Mouse (Mus musculus): Measurements from ENCODE around the gene Ppp4r2. TPM values are rescaled to one million over a fixed set of nuclear protein-coding genes. Genes with fewer than 3 reads are reported as not detected.
A peak's percentile ranks its signal among the peaks of the same experiment; 100 is the strongest.

Gene Ppp4r2
- polyA plus RNA-seq, 1 experiment from 2014 or later: 33.9 TPM

- Histone ChIP-seq H3K27me3 (ENCODE audit: insufficient read depth, low read length) (no peaks in the 10 kb centered on the region), H3K4me3 (ENCODE audit: low read depth, low read length) (no peak overlapping the region), H3K9me3 (ENCODE audit: low read depth, low read length) (no peaks in the 10 kb centered on the region), H3K27ac (ENCODE audit: low read depth) (no peak overlapping the region), H3K4me1 (ENCODE audit: insufficient read depth) (no peaks in the 10 kb centered on the region), H3K36me3 (ENCODE audit: insufficient read depth) (no peaks in the 10 kb centered on the region), H3K4me2 (no peak overlapping the region), H3K9ac (no peak overlapping the region)
- DNase-seq (no peak), ATAC-seq (ENCODE audit: insufficient read depth) (no peak)
- TF ChIP-seq CTCF (IDR thresholded peaks at IDR 0.05; ENCODE audit: low read depth): no peak
- 88% methylated on average over 12 of the region's 12 CpGs for WGBS
Measured at GRCm38 (mm10) chr6:100884594-100885225, 51.3 kb downstream of the Ppp4r2 start.

- no peaks in the 10 kb centered on the region for H3K27me3 ChIP-seq (ENCODE audit: insufficient read depth, low read length)
- H3K36me3 ChIP-seq (ENCODE audit: insufficient read depth): no peaks in the 10 kb centered on the region
- no peaks in the 10 kb centered on the region for H3K4me1 ChIP-seq (ENCODE audit: insufficient read depth)
- TF ChIP-seq CTCF (IDR thresholded peaks at IDR 0.05; ENCODE audit: low read depth): peak; percentile 20; the same call in 1 of the 2 replicates
- ATAC-seq (ENCODE audit: insufficient read depth) (no peak), DNase-seq (peak; percentile 11)
- no peaks in the 10 kb centered on the region for H3K9me3 ChIP-seq (ENCODE audit: low read depth, low read length)
- 53% methylated on average over 7 of the region's 7 CpGs for WGBS
- H3K27ac ChIP-seq (ENCODE audit: low read depth): no peak overlapping the region
- H3K4me3 ChIP-seq (ENCODE audit: low read depth, low read length): no peak overlapping the region
- no peak overlapping the region for H3K9ac ChIP-seq
- H3K4me2 ChIP-seq: no peak overlapping the region
Measured at GRCm38 (mm10) chr6:100885376-100885775, 52.0 kb downstream of the Ppp4r2 start.

- Histone ChIP-seq H3K9me3 (ENCODE audit: low read depth, low read length) (no peaks in the 10 kb centered on the region), H3K36me3 (ENCODE audit: insufficient read depth) (no peaks in the 10 kb centered on the region), H3K9ac (no peak overlapping the region), H3K4me2 (no peak overlapping the region), H3K4me3 (ENCODE audit: low read depth, low read length) (no peak overlapping the region), H3K27me3 (ENCODE audit: insufficient read depth, low read length) (no peaks in the 10 kb centered on the region), H3K27ac (ENCODE audit: low read depth) (no peak overlapping the region), H3K4me1 (ENCODE audit: insufficient read depth) (no peaks in the 10 kb centered on the region)
- ATAC-seq (ENCODE audit: insufficient read depth) (no peak), DNase-seq (no peak)
- no peak for TF ChIP-seq CTCF (IDR thresholded peaks at IDR 0.05; ENCODE audit: low read depth)
- 82% methylated on average over 9 of the region's 9 CpGs for WGBS
Measured at GRCm38 (mm10) chr6:100887012-100887411, 53.6 kb downstream of the Ppp4r2 start.

GRCm38 (mm10) chr6:100889340-100889739 is 55.9 kb downstream of the Ppp4r2 start:
- no peak for TF ChIP-seq CTCF (IDR thresholded peaks at IDR 0.05; ENCODE audit: low read depth)
- Histone ChIP-seq H3K27me3 (ENCODE audit: insufficient read depth, low read length) (no peaks in the 10 kb centered on the region), H3K27ac (ENCODE audit: low read depth) (no peak overlapping the region), H3K4me2 (no peak overlapping the region), H3K9ac (no peak overlapping the region), H3K9me3 (ENCODE audit: low read depth, low read length) (no peaks in the 10 kb centered on the region), H3K36me3 (ENCODE audit: insufficient read depth) (no peaks in the 10 kb centered on the region), H3K4me1 (ENCODE audit: insufficient read depth) (no peaks in the 10 kb centered on the region), H3K4me3 (ENCODE audit: low read depth, low read length) (no peak overlapping the region)
- WGBS: 70% methylated on average over 6 of the region's 6 CpGs
- ATAC-seq (ENCODE audit: insufficient read depth) (no peak), DNase-seq (no peak)

GRCm38 (mm10) chr6:100892489-100892888 is 59.1 kb downstream of the Ppp4r2 start:
- WGBS: 65% methylated on average over 4 of the region's 4 CpGs

GRCm38 (mm10) chr6:100893073-100893472 is 59.7 kb downstream of the Ppp4r2 start:
- ATAC-seq (ENCODE audit: insufficient read depth): no peak
- no peak for TF ChIP-seq CTCF (IDR thresholded peaks at IDR 0.05; ENCODE audit: low read depth)
- H3K4me3 ChIP-seq (ENCODE audit: low read depth, low read length): no peak overlapping the region
- no peaks in the 10 kb centered on the region for H3K9me3 ChIP-seq (ENCODE audit: low read depth, low read length)
- H3K4me2 ChIP-seq: no peak overlapping the region
- H3K36me3 ChIP-seq (ENCODE audit: insufficient read depth): no peaks in the 10 kb centered on the region
- no peak overlapping the region for H3K9ac ChIP-seq
- WGBS: 37% methylated on average over 5 of the region's 5 CpGs
- DNase-seq: no peak
- H3K27ac ChIP-seq (ENCODE audit: low read depth): no peak overlapping the region
- no peaks in the 10 kb centered on the region for H3K27me3 ChIP-seq (ENCODE audit: insufficient read depth, low read length)
- H3K4me1 ChIP-seq (ENCODE audit: insufficient read depth): no peaks in the 10 kb centered on the region

More at GRCm38 (mm10) chr6:100892489-100892888, 59.1 kb downstream of the Ppp4r2 start:
- Histone ChIP-seq H3K4me3 (ENCODE audit: low read depth, low read length) (no peak overlapping the region), H3K4me1 (ENCODE audit: insufficient read depth) (no peaks in the 10 kb centered on the region), H3K9ac (no peak overlapping the region), H3K27me3 (ENCODE audit: insufficient read depth, low read length) (no peaks in the 10 kb centered on the region), H3K9me3 (ENCODE audit: low read depth, low read length) (no peaks in the 10 kb centered on the region), H3K27ac (ENCODE audit: low read depth) (no peak overlapping the region), H3K36me3 (ENCODE audit: insufficient read depth) (no peaks in the 10 kb centered on the region), H3K4me2 (no peak overlapping the region)
- no peak for DNase-seq
- TF ChIP-seq CTCF (IDR thresholded peaks at IDR 0.05; ENCODE audit: low read depth): no peak
- no peak for ATAC-seq (ENCODE audit: insufficient read depth)

GRCm38 (mm10) chr6:100895183-100895582 is 61.8 kb downstream of the Ppp4r2 start:
- Histone ChIP-seq H3K9me3 (ENCODE audit: low read depth, low read length) (no peaks in the 10 kb centered on the region), H3K4me3 (ENCODE audit: low read depth, low read length) (no peak overlapping the region), H3K27me3 (ENCODE audit: insufficient read depth, low read length) (no peaks in the 10 kb centered on the region), H3K4me1 (ENCODE audit: insufficient read depth) (no peaks in the 10 kb centered on the region), H3K36me3 (ENCODE audit: insufficient read depth) (no peaks in the 10 kb centered on the region), H3K4me2 (no peak overlapping the region), H3K9ac (no peak overlapping the region), H3K27ac (ENCODE audit: low read depth) (no peak overlapping the region)
- DNase-seq (no peak), ATAC-seq (ENCODE audit: insufficient read depth) (no peak)
- WGBS: 62% methylated on average over 8 of the region's 8 CpGs
- no peak for TF ChIP-seq CTCF (IDR thresholded peaks at IDR 0.05; ENCODE audit: low read depth)

Measured in lung, embryonic 14.5 days (tissue).